Mouse (Mus musculus) liver, postnatal 0 days (tissue): ENCODE measurements at regions not wholly inside any gene's neighbourhood (a gene's known extent, or its start where the extent isn't known, plus 50 kb on each side); places are given as distances from the start of the nearest gene placed in this dataset.

Experiments
- ATAC-seq: fragments of 200-750 bp; cut with Nextera tagmentation; 2 replicates; pipeline ENCODE4 v1.8.0; 2017; ENCODE audit warnings: mild to moderate bottlenecking, moderate library complexity
- DNase-seq: peaks from one replicate; pipeline ENCODE4 v3.0.0-alpha.2; 2016
- H3K27ac ChIP-seq: fragments of 300-500 bp; sonication (generic); 2 replicates; pipeline ENCODE4 v1.5.1; 2014; ENCODE audit warnings: antibody characterized with exemption, moderate library complexity, mild to moderate bottlenecking, low read depth
- H3K27me3 ChIP-seq: fragments of 300-500 bp; sonication (generic); 2 replicates; pipeline ENCODE4 v1.6.1; 2014; ENCODE audit warnings: low read length, control low read depth, mixed read lengths; ENCODE audit not compliant: insufficient read depth
- H3K36me3 ChIP-seq: fragments of 300-500 bp; sonication (generic); replicated peaks from 2 replicates; pipeline ENCODE4 v1.6.1; 2014; ENCODE audit warnings: mild to moderate bottlenecking, control low read depth, low read length, moderate library complexity, mixed read lengths; ENCODE audit not compliant: insufficient read depth
- H3K4me1 ChIP-seq: fragments of 300-500 bp; sonication (generic); 2 replicates; pipeline ENCODE4 v1.6.1; 2014; ENCODE audit warnings: antibody characterized with exemption, mild to moderate bottlenecking, control low read depth; ENCODE audit not compliant: insufficient read depth
- H3K4me2 ChIP-seq: fragments of 300-500 bp; sonication (generic); 2 replicates; pipeline ENCODE4 v1.6.1; 2014; ENCODE audit warnings: low read depth, mild to moderate bottlenecking, low read length, moderate library complexity, mixed read lengths
- H3K4me3 ChIP-seq: fragments of 300-500 bp; sonication (generic); 2 replicates; pipeline ENCODE4 v1.5.1; 2014; ENCODE audit warnings: low read depth, low read length
- H3K9ac ChIP-seq: fragments of 300-500 bp; sonication (generic); replicated peaks from 2 replicates; pipeline ENCODE4 v1.6.1; 2014; ENCODE audit warnings: mild to moderate bottlenecking, moderate library complexity
- H3K9me3 ChIP-seq: fragments of 300-500 bp; sonication (generic); 2 replicates; pipeline ENCODE4 v1.6.1; 2016; ENCODE audit warnings: mild to moderate bottlenecking, control low read depth, low read length, mixed read lengths
- CTCF ChIP-seq: sonication (generic); IDR thresholded peaks from 2 replicates; pipeline ENCODE4 v1.5.1; 2016; ENCODE audit warnings: antibody characterized with exemption, low read depth
- EP300 ChIP-seq: IDR thresholded peaks from 2 replicates; pipeline ENCODE4 v1.6.1; 2016; ENCODE audit warnings: antibody characterized with exemption, low read depth, mild to moderate bottlenecking
- WGBS: fragments of 180-500 bp; shearing (Covaris S2); extraction: QIAGEN DNeasy Blood & Tissue Kit; methylation state at CpG from one replicate; pipeline ENCODE4 v1.1.7; 2014; ENCODE audit not compliant: insufficient replicate concordance; 5-methylcytosine and 5-hydroxymethylcytosine counted together

GRCm38 (mm10) chr13:97694356-97694990, 66.0 kb downstream of the Gm10260 start:
- Histone ChIP-seq H3K4me1 (peaks cover 4% of the 10 kb centered on the region; the same call in 1 of the 2 replicates), H3K36me3 (no peaks in the 10 kb centered on the region), H3K9ac (no peak overlapping the region), H3K9me3 (no peaks in the 10 kb centered on the region), H3K27ac (no peak overlapping the region), H3K27me3 (no peaks in the 10 kb centered on the region), H3K4me2 (no peak overlapping the region), H3K4me3 (no peak overlapping the region)
- no peak for TF ChIP-seq EP300
- TF ChIP-seq CTCF = no peak
- ATAC-seq (no peak), DNase-seq (no peak)
- WGBS = 80% methylated on average over 9 of the region's 9 CpGs

GRCm38 (mm10) chr13:97688310-97688886, 72.0 kb downstream of the Gm10260 start:
- Histone ChIP-seq H3K36me3 (no peaks in the 10 kb centered on the region), H3K9ac (no peak overlapping the region), H3K4me2 (no peak overlapping the region), H3K4me1 (no peaks in the 10 kb centered on the region), H3K27ac (no peak overlapping the region), H3K27me3 (no peaks in the 10 kb centered on the region), H3K4me3 (no peak overlapping the region), H3K9me3 (no peaks in the 10 kb centered on the region)
- ATAC-seq = no peak
- WGBS = 80% methylated on average over 12 of the region's 12 CpGs
- DNase-seq = no peak
- no peak for TF ChIP-seq CTCF

- TF ChIP-seq EP300 (no peak), CTCF (no peak)
- Histone ChIP-seq H3K4me3 (no peak overlapping the region), H3K4me2 (no peak overlapping the region), H3K9me3 (no peaks in the 10 kb centered on the region), H3K27me3 (no peaks in the 10 kb centered on the region), H3K9ac (no peak overlapping the region), H3K27ac (no peak overlapping the region), H3K36me3 (no peaks in the 10 kb centered on the region), H3K4me1 (no peaks in the 10 kb centered on the region)
- peak; percentile 33; the same call in 1 of the 2 replicates for ATAC-seq
- WGBS = 79% methylated on average over 6 of the region's 6 CpGs
- no peak for DNase-seq
Observed at GRCm38 (mm10) chr13:97683836-97684235, 76.6 kb downstream of the Gm10260 start.

GRCm38 (mm10) chr13:97681228-97681987, 79.0 kb downstream of the Gm10260 start:
- 66% methylated on average over 6 of the region's 6 CpGs for WGBS
- H3K4me1 ChIP-seq = no peaks in the 10 kb centered on the region
- DNase-seq (no peak), ATAC-seq (no peak)
- H3K9ac ChIP-seq = no peak overlapping the region
- no peak overlapping the region for H3K4me2 ChIP-seq
- H3K27me3 ChIP-seq = no peaks in the 10 kb centered on the region
- TF ChIP-seq EP300 (no peak), CTCF (no peak)
- H3K36me3 ChIP-seq = no peaks in the 10 kb centered on the region
- H3K9me3 ChIP-seq = no peaks in the 10 kb centered on the region
- H3K4me3 ChIP-seq = no peak overlapping the region
- H3K27ac ChIP-seq = no peak overlapping the region

- Histone ChIP-seq H3K9me3 (no peaks in the 10 kb centered on the region), H3K4me3 (no peak overlapping the region), H3K27me3 (no peaks in the 10 kb centered on the region), H3K36me3 (no peaks in the 10 kb centered on the region), H3K4me2 (no peak overlapping the region), H3K27ac (no peak overlapping the region), H3K9ac (no peak overlapping the region), H3K4me1 (no peaks in the 10 kb centered on the region)
- DNase-seq (no peak), ATAC-seq (peak; percentile 36)
- WGBS = 46% methylated on average over 5 of the region's 5 CpGs
- TF ChIP-seq EP300 (peak; percentile 46; the same call in 1 of the 2 replicates), CTCF (no peak)
Observed at GRCm38 (mm10) chr13:97680283-97680896, 80.0 kb downstream of the Gm10260 start.

- H3K9me3 ChIP-seq = no peaks in the 10 kb centered on the region
- DNase-seq (no peak), ATAC-seq (no peak)
- 83% methylated on average over 5 of the region's 5 CpGs for WGBS
- no peak overlapping the region for H3K9ac ChIP-seq
- H3K27me3 ChIP-seq = no peaks in the 10 kb centered on the region
- no peak overlapping the region for H3K4me2 ChIP-seq
- no peak overlapping the region for H3K27ac ChIP-seq
- no peaks in the 10 kb centered on the region for H3K4me1 ChIP-seq
- H3K36me3 ChIP-seq = no peaks in the 10 kb centered on the region
- no peak overlapping the region for H3K4me3 ChIP-seq
- TF ChIP-seq EP300 = no peak
- TF ChIP-seq CTCF = no peak
Observed at GRCm38 (mm10) chr13:97678991-97679390, 81.4 kb downstream of the Gm10260 start.
